Mouse (Mus musculus) G1E (cell line): Measurements from ENCODE around the gene 1700037H04Rik. TPM values are rescaled to one million over a fixed set of nuclear protein-coding genes. Genes with fewer than 3 reads are reported as not detected.

Source experiments
- ATAC-seq: 2 replicates; pipeline ENCODE4 v1.8.0; 2016; ENCODE audit warnings: mild to moderate bottlenecking; ENCODE audit not compliant: insufficient number of reproducible peaks, poor library complexity, low FRiP score, severe bottlenecking; ENCODE audit errors: extremely low read depth
- DNase-seq: peaks from one replicate; pipeline ENCODE4 v3.0.0; 2012; ENCODE audit warnings: low spot score
- H3K27me3 ChIP-seq: 2 replicates; pipeline ENCODE4 v1.6.1; 2012; ENCODE audit warnings: mild to moderate bottlenecking, low read length, inconsistent platforms; ENCODE audit not compliant: insufficient read depth
- H3K36me3 ChIP-seq: replicated peaks from 2 replicates; pipeline ENCODE3; 2012; ENCODE audit warnings: mild to moderate bottlenecking, inconsistent platforms
- H3K4me1 ChIP-seq: 2 replicates; pipeline ENCODE4 v1.6.1; 2012; ENCODE audit warnings: low read depth, low read length, inconsistent platforms, mixed read lengths; ENCODE audit not compliant: insufficient read depth
- H3K4me3 ChIP-seq: 2 replicates; pipeline ENCODE4 v1.5.1; 2012; ENCODE audit warnings: low read depth, mild to moderate bottlenecking, inconsistent platforms, low read length, moderate library complexity, mixed read lengths
- H3K9me3 ChIP-seq: replicated peaks from 2 replicates; pipeline ENCODE4 v1.6.1; 2012; ENCODE audit warnings: inconsistent platforms
- CTCF ChIP-seq: IDR thresholded peaks from 2 replicates; pipeline ENCODE4 v1.5.1; 2012; ENCODE audit warnings: low read depth, low read length, inconsistent platforms, mixed read lengths
- GATA1 ChIP-seq: IDR thresholded peaks from 2 replicates; pipeline ENCODE4 v1.6.1; 2012; ENCODE audit warnings: borderline replicate concordance, low read length, inconsistent platforms, mixed read lengths
- GATA2 ChIP-seq: IDR thresholded peaks from 2 replicates; pipeline ENCODE4 v1.6.1; 2012; ENCODE audit warnings: low read depth, low read length, inconsistent platforms, borderline replicate concordance
- POLR2AphosphoS5 ChIP-seq: IDR thresholded peaks from 2 replicates; pipeline ENCODE4 v1.6.1; 2012; ENCODE audit warnings: low read depth, low read length, inconsistent platforms; ENCODE audit not compliant: insufficient replicate concordance
- TAL1 ChIP-seq: conservative IDR thresholded peaks from 2 replicates; pipeline ENCODE4 v1.6.1; 2012; ENCODE audit warnings: low read depth, low read length, inconsistent platforms, mixed read lengths
- polyA plus RNA-seq: library from polyadenylated mRNA; stranded (reverse); fragments of >175 nt; gene quantifications from 2 replicates; pipeline ENCODE4 v1.2.3, GENCODE M21; 2012
- total RNA-seq, 2 experiments: library from RNA; stranded (forward) in 1 of 2; stranded (reverse) in 1 of 2; fragments of 200-1000 nt in 1 of 2; fragments of >200 nt in 1 of 2; fragmentation: Nextera tagmentation in 1 of 2; gene quantifications; 2 replicates each; pipeline ENCODE4 v1.2.3; 2014 to 2017

1700037H04Rik gene
- total and polyA plus RNA-seq, 3 experiments = 30.2 to 155 (median 98.7) TPM

GRCm38 (mm10) chr2:131134381-131134780 is 25.5 kb downstream of the 1700037H04Rik start:
- Histone ChIP-seq H3K36me3 (peaks cover 5% of the 10 kb centered on the region), H3K4me3 (no peak overlapping the region), H3K27me3 (no peaks in the 10 kb centered on the region), H3K4me1 (peaks cover 53% of the 10 kb centered on the region), H3K9me3 (no peaks in the 10 kb centered on the region)
- no peak for TF ChIP-seq POLR2AphosphoS5
- TF ChIP-seq GATA1 = no peak
- no peak for TF ChIP-seq GATA2
- no peak for TF ChIP-seq TAL1
- no peak for TF ChIP-seq CTCF
- DNase-seq = no peak
- no peak for ATAC-seq

GRCm38 (mm10) chr2:131132930-131133547 is 26.8 kb downstream of the 1700037H04Rik start, which contains the start of gene Gm11037:
TSS of gene Gm11037 (plus strand) at chr2:131133497.
- DNase-seq (no peak), ATAC-seq (no peak)
- peaks cover 2% of the 10 kb centered on the region; the same call in 1 of the 2 replicates for H3K27me3 ChIP-seq
- H3K9me3 ChIP-seq = no peaks in the 10 kb centered on the region
- H3K4me1 ChIP-seq = peaks cover 66% of the 10 kb centered on the region
- peaks cover 5% of the 10 kb centered on the region for H3K36me3 ChIP-seq
- H3K4me3 ChIP-seq = no peak within 1 kb of the TSS
- TF ChIP-seq POLR2AphosphoS5 (no peak), GATA2 (no peak), GATA1 (no peak), CTCF (no peak), TAL1 (no peak)

- ATAC-seq (no peak), DNase-seq (no peak)
- H3K27me3 ChIP-seq = peaks cover 2% of the 10 kb centered on the region; the same call in 1 of the 2 replicates
- no peak overlapping the region for H3K4me3 ChIP-seq
- no peaks in the 10 kb centered on the region for H3K9me3 ChIP-seq
- peaks cover 5% of the 10 kb centered on the region for H3K36me3 ChIP-seq
- no peak for TF ChIP-seq CTCF
- no peak for TF ChIP-seq POLR2AphosphoS5
- no peak for TF ChIP-seq GATA2
- no peak for TF ChIP-seq GATA1
- no peak for TF ChIP-seq TAL1
- peaks cover 72% of the 10 kb centered on the region for H3K4me1 ChIP-seq
These were observed 27.6 kb downstream of the 1700037H04Rik start for GRCm38 (mm10) chr2:131132111-131132888.

- peaks cover 5% of the 10 kb centered on the region for H3K36me3 ChIP-seq
- ATAC-seq = no peak
- H3K4me1 ChIP-seq = peaks cover 73% of the 10 kb centered on the region
- H3K27me3 ChIP-seq = peaks cover 6% of the 10 kb centered on the region; the same call in 1 of the 2 replicates
- no peak for DNase-seq
- TF ChIP-seq GATA1 = no peak
- TF ChIP-seq CTCF = no peak
- no peak for TF ChIP-seq GATA2
- TF ChIP-seq TAL1 = no peak
- no peak for TF ChIP-seq POLR2AphosphoS5
- no peaks in the 10 kb centered on the region for H3K9me3 ChIP-seq
- H3K4me3 ChIP-seq = no peak overlapping the region
These were observed 29.0 kb downstream of the 1700037H04Rik start for GRCm38 (mm10) chr2:131130849-131131248.

- peaks cover 11% of the 10 kb centered on the region; the same call in 1 of the 2 replicates for H3K27me3 ChIP-seq
- DNase-seq (no peak), ATAC-seq (no peak)
- H3K9me3 ChIP-seq = no peaks in the 10 kb centered on the region
- H3K36me3 ChIP-seq = peaks cover 4% of the 10 kb centered on the region
- TF ChIP-seq TAL1 = no peak
- TF ChIP-seq CTCF = no peak
- TF ChIP-seq POLR2AphosphoS5 = no peak
- no peak for TF ChIP-seq GATA1
- no peak for TF ChIP-seq GATA2
- H3K4me1 ChIP-seq = peaks cover 70% of the 10 kb centered on the region
- no peak overlapping the region for H3K4me3 ChIP-seq
These were observed 30.0 kb downstream of the 1700037H04Rik start for GRCm38 (mm10) chr2:131129836-131130235.

- no peaks in the 10 kb centered on the region for H3K36me3 ChIP-seq
- ATAC-seq = no peak
- peaks cover 72% of the 10 kb centered on the region for H3K4me1 ChIP-seq
- H3K4me3 ChIP-seq = no peak overlapping the region
- peaks cover 18% of the 10 kb centered on the region for H3K27me3 ChIP-seq
- no peak for DNase-seq
- H3K9me3 ChIP-seq = no peaks in the 10 kb centered on the region
- TF ChIP-seq POLR2AphosphoS5 = no peak
- TF ChIP-seq CTCF = no peak
- TF ChIP-seq GATA2 = no peak
- TF ChIP-seq TAL1 = no peak
- TF ChIP-seq GATA1 = no peak
These were observed 31.2 kb downstream of the 1700037H04Rik start for GRCm38 (mm10) chr2:131128636-131129157.
